Mouse (Mus musculus) lung, adult 2 months (tissue): ENCODE data around the gene Abcc3.

Experiments
- CTCF ChIP-seq: fragments of 200-500 bp; IDR thresholded peaks from 2 replicates; pipeline ENCODE4 v1.5.1; 2011; ENCODE audit warnings: mild to moderate bottlenecking, low read length, control low read depth; ENCODE audit not compliant: insufficient read depth
- POLR2A ChIP-seq: fragments of 200-500 bp; IDR thresholded peaks from 2 replicates; pipeline ENCODE4 v1.6.1; 2011; ENCODE audit warnings: low read depth, mild to moderate bottlenecking, control low read depth, low read length, borderline replicate concordance; ENCODE audit errors: extremely low read depth

DNA sequence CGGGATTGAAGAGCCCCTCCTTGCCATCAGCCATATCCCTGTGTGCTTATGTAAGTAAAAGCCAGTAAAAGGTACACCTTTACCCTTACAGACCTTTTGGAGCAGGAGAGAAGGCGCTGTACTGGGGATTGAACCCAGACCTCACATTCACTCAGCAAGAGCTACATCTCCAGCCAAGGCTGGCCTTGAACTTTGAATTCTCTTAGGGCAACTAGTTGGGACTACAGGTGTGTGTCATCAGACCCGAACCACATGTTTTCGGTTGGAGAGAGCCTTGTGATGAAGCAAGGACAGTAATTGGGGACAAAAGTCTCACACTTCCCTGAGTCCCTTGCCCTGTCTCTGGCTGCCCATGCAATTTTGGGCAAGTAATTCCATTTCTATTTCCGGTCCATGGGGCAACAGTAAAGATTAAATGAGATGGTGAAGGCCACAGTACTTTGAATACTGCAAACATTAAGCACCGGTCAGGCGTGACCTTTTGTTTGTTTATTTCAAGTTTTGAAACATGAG, 45.7 kb downstream of the Abcc3 start:
- TF ChIP-seq CTCF, result no peak
- TF ChIP-seq POLR2A, result no peak
